Mouse (Mus musculus): ENCODE measurements around the gene Slc6a13. TPM values are rescaled to one million over a fixed set of nuclear protein-coding genes. Genes with fewer than 3 reads are reported as not detected.

The Slc6a13 gene
- polyA plus RNA-seq (2012; rRNA removed): 1.9 and 2.4 TPM in 2 replicates

DNA sequence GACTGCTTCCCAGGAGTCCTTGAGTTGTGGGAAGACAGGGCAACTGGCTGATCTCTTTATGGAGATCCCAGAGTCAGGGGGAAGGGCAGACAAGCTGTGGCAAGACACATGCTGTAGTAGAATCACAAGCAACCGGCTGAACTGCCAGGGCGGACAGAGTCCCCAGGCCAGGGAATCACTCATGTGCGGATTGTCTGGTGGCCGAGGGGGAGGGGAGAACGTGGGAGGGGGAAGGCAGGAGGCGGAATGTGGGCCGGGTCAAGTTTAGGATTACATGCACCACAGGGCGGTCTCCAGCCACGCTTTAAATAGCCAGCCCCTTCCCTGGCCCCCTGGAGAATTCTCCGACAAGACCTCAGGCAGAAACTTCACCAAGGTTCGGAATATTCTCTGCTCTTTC, at the start of gene Slc6a13:
TSS of gene Slc6a13 (plus strand) at position 274 of the 400 bp plus-strand sequence.
- no peak within 1 kb of the TSS for H3K4me3 ChIP-seq (ENCODE audit: control insufficient read depth, insufficient read depth, low read length)
- H3K27ac ChIP-seq (ENCODE audit: control insufficient read depth, insufficient read depth, low read length): no peak within 1 kb of the TSS
- WGBS: 35% methylated on average over 11 of the region's 11 CpGs
- no peak for DNase-seq
- H3K36me3 ChIP-seq (ENCODE audit: control insufficient read depth, insufficient read depth, low read length): no peaks in the 10 kb centered on the region
- H3K4me1 ChIP-seq (replicated peaks; ENCODE audit: control insufficient read depth, insufficient read depth, low read length): no peaks in the 10 kb centered on the region
- TF ChIP-seq POLR2A (IDR thresholded peaks at IDR 0.05; ENCODE audit: control insufficient read depth, extremely low read depth, insufficient read depth, low read length, poor library complexity): no peak
- H3K27me3 ChIP-seq (ENCODE audit: control insufficient read depth, insufficient read depth, low read length): no peaks in the 10 kb centered on the region

GRCm38 (mm10) chr6:121250406-121250805, 49.6 kb upstream of the Slc6a13 start:
- H3K4me3 ChIP-seq (ENCODE audit: control insufficient read depth, insufficient read depth, low read length): no peak overlapping the region
- H3K4me1 ChIP-seq (replicated peaks; ENCODE audit: control insufficient read depth, insufficient read depth, low read length): peaks cover 25% of the 10 kb centered on the region
- no peak overlapping the region for H3K27ac ChIP-seq (ENCODE audit: control insufficient read depth, insufficient read depth, low read length)
- no peak for DNase-seq
- H3K36me3 ChIP-seq (ENCODE audit: control insufficient read depth, insufficient read depth, low read length): no peaks in the 10 kb centered on the region
- TF ChIP-seq POLR2A (IDR thresholded peaks at IDR 0.05; ENCODE audit: control insufficient read depth, extremely low read depth, insufficient read depth, low read length, poor library complexity): no peak
- no peak for TF ChIP-seq CTCF (IDR thresholded peaks at IDR 0.05; ENCODE audit: borderline replicate concordance, control insufficient read depth, extremely low read depth, insufficient read depth, low read length, poor library complexity)
- no peaks in the 10 kb centered on the region for H3K27me3 ChIP-seq (ENCODE audit: control insufficient read depth, insufficient read depth, low read length)
- WGBS: 94% methylated on average over 1 of the region's 1 CpGs

DNA sequence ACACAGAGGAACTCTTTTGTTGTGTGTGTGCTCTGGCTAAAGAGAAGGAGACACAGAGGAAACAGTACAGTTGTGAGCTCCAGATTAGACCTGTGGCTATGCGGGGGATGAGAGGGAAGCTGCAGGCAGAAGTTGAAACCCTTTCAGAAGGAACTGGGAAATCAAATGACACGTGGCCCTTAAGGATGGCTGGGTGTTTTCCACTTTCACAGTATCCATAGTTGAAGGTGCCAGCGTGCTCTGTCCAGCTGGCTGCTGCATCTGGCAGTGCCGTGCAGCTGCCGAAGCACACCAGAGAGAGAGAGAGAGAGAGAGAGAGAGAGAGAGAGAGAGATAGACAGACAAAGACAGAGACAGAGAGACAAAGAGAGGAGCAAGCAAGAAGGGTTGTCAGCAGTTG, 48.8 kb upstream of the Slc6a13 start:
- Histone ChIP-seq H3K27me3 (ENCODE audit: control insufficient read depth, insufficient read depth, low read length) (no peaks in the 10 kb centered on the region), H3K27ac (ENCODE audit: control insufficient read depth, insufficient read depth, low read length) (no peak overlapping the region), H3K36me3 (ENCODE audit: control insufficient read depth, insufficient read depth, low read length) (no peaks in the 10 kb centered on the region), H3K4me1 (replicated peaks; ENCODE audit: control insufficient read depth, insufficient read depth, low read length) (peaks cover 25% of the 10 kb centered on the region), H3K4me3 (ENCODE audit: control insufficient read depth, insufficient read depth, low read length) (no peak overlapping the region)
- no peak for DNase-seq
- 11% methylated on average over 5 of the region's 5 CpGs for WGBS
- TF ChIP-seq CTCF (IDR thresholded peaks at IDR 0.05; ENCODE audit: borderline replicate concordance, control insufficient read depth, extremely low read depth, insufficient read depth, low read length, poor library complexity): no peak
- no peak for TF ChIP-seq POLR2A (IDR thresholded peaks at IDR 0.05; ENCODE audit: control insufficient read depth, extremely low read depth, insufficient read depth, low read length, poor library complexity)

GRCm38 (mm10) chr6:121260548-121260947, 39.5 kb upstream of the Slc6a13 start:
- Histone ChIP-seq H3K4me1 (replicated peaks; ENCODE audit: control insufficient read depth, insufficient read depth, low read length) (no peaks in the 10 kb centered on the region), H3K27me3 (ENCODE audit: control insufficient read depth, insufficient read depth, low read length) (no peaks in the 10 kb centered on the region), H3K36me3 (ENCODE audit: control insufficient read depth, insufficient read depth, low read length) (peaks cover 12% of the 10 kb centered on the region; the same call in 1 of the 2 replicates), H3K27ac (ENCODE audit: control insufficient read depth, insufficient read depth, low read length) (no peak overlapping the region), H3K4me3 (ENCODE audit: control insufficient read depth, insufficient read depth, low read length) (no peak overlapping the region)
- WGBS: 38% methylated on average over 9 of the region's 9 CpGs
- DNase-seq: peak; percentile 82
- TF ChIP-seq POLR2A (IDR thresholded peaks at IDR 0.05; ENCODE audit: control insufficient read depth, extremely low read depth, insufficient read depth, low read length, poor library complexity) (no peak), CTCF (IDR thresholded peaks at IDR 0.05; ENCODE audit: borderline replicate concordance, control insufficient read depth, extremely low read depth, insufficient read depth, low read length, poor library complexity) (no peak)

DNA sequence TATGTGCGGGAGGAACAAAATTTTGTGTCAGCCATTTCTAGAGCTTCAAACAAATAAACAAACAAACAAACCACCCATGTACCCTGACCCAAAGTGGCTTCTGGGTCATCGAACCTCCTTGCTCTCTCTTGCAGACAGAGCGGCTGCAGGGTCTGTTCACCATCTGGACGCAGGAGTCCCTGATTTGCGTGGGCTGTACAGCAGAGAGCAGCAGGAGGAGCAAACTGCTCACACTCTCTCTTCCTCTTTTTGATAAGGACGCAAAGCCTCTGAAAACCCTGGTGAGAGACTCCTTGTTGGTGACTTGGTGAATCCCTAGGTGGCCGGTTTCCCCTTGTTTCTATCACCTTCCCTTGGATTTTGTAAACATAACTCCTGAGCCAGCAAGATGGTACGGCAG, 38.8 kb upstream of the Slc6a13 start:
- TF ChIP-seq POLR2A (IDR thresholded peaks at IDR 0.05; ENCODE audit: control insufficient read depth, extremely low read depth, insufficient read depth, low read length, poor library complexity) (no peak), CTCF (IDR thresholded peaks at IDR 0.05; ENCODE audit: borderline replicate concordance, control insufficient read depth, extremely low read depth, insufficient read depth, low read length, poor library complexity) (no peak)
- Histone ChIP-seq H3K4me3 (ENCODE audit: control insufficient read depth, insufficient read depth, low read length) (no peak overlapping the region), H3K4me1 (replicated peaks; ENCODE audit: control insufficient read depth, insufficient read depth, low read length) (no peaks in the 10 kb centered on the region), H3K27ac (ENCODE audit: control insufficient read depth, insufficient read depth, low read length) (no peak overlapping the region), H3K36me3 (ENCODE audit: control insufficient read depth, insufficient read depth, low read length) (peaks cover 17% of the 10 kb centered on the region; the same call in 1 of the 2 replicates), H3K27me3 (ENCODE audit: control insufficient read depth, insufficient read depth, low read length) (no peaks in the 10 kb centered on the region)
- WGBS: 82% methylated on average over 8 of the region's 8 CpGs
- no peak for DNase-seq

- no peaks in the 10 kb centered on the region for H3K4me1 ChIP-seq (replicated peaks; ENCODE audit: control insufficient read depth, insufficient read depth, low read length)
- H3K27ac ChIP-seq (ENCODE audit: control insufficient read depth, insufficient read depth, low read length): no peak overlapping the region
- H3K36me3 ChIP-seq (ENCODE audit: control insufficient read depth, insufficient read depth, low read length): peaks cover 19% of the 10 kb centered on the region; the same call in 1 of the 2 replicates
- no peak for DNase-seq
- TF ChIP-seq CTCF (IDR thresholded peaks at IDR 0.05; ENCODE audit: borderline replicate concordance, control insufficient read depth, extremely low read depth, insufficient read depth, low read length, poor library complexity): no peak
- TF ChIP-seq POLR2A (IDR thresholded peaks at IDR 0.05; ENCODE audit: control insufficient read depth, extremely low read depth, insufficient read depth, low read length, poor library complexity): no peak
- no peak overlapping the region for H3K4me3 ChIP-seq (ENCODE audit: control insufficient read depth, insufficient read depth, low read length)
- H3K27me3 ChIP-seq (ENCODE audit: control insufficient read depth, insufficient read depth, low read length): no peaks in the 10 kb centered on the region
- WGBS: 92% methylated on average over 10 of the region's 10 CpGs
Measured at GRCm38 (mm10) chr6:121262004-121262403, 38.0 kb upstream of the Slc6a13 start.

DNA sequence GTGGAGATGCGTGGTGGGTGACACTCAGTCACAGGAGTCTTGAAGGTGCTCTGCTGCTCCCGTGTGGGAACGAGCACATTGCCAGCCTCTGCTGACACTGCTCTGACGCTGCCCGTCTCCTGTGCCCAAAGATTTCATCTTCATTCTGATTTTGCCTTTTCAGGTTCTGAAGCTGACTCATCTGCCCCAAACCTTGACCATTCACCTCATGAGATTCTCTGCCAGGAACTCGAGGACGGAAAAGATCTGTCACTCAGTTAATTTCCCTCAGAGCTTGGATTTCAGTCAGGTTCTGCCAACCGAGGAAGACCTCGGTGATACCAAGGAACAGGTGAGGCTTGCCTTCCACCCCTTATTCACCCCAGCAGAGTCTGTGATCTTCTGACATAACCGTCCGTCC, 37.5 kb upstream of the Slc6a13 start:
- no peak overlapping the region for H3K27ac ChIP-seq (ENCODE audit: control insufficient read depth, insufficient read depth, low read length)

More for the DNA sequence above, 37.5 kb upstream of the Slc6a13 start:
- 95% methylated on average over 11 of the region's 11 CpGs for WGBS
- no peak for TF ChIP-seq POLR2A (IDR thresholded peaks at IDR 0.05; ENCODE audit: control insufficient read depth, extremely low read depth, insufficient read depth, low read length, poor library complexity)
- no peak for TF ChIP-seq CTCF (IDR thresholded peaks at IDR 0.05; ENCODE audit: borderline replicate concordance, control insufficient read depth, extremely low read depth, insufficient read depth, low read length, poor library complexity)
- no peak overlapping the region for H3K4me3 ChIP-seq (ENCODE audit: control insufficient read depth, insufficient read depth, low read length)
- DNase-seq: no peak
- no peaks in the 10 kb centered on the region for H3K27me3 ChIP-seq (ENCODE audit: control insufficient read depth, insufficient read depth, low read length)
- no peaks in the 10 kb centered on the region for H3K4me1 ChIP-seq (replicated peaks; ENCODE audit: control insufficient read depth, insufficient read depth, low read length)
- H3K36me3 ChIP-seq (ENCODE audit: control insufficient read depth, insufficient read depth, low read length): peaks cover 19% of the 10 kb centered on the region; the same call in 1 of the 2 replicates

Data from thymus, adult 2 months (tissue).